Mouse (Mus musculus): ENCODE measurements around the gene Drd1.

- peak; percentile 54 for TF ChIP-seq CTCF (IDR thresholded peaks at IDR 0.05; ENCODE audit: low read depth)
- no peak for TF ChIP-seq EP300 (IDR thresholded peaks at IDR 0.05; ENCODE audit: low read depth)
These were observed 7.8 kb upstream of the Drd1 start for GRCm38 (mm10) chr13:54063292-54063691.
